Mouse (Mus musculus): ENCODE measurements around the gene Nek4.

Nek4 gene

DNA sequence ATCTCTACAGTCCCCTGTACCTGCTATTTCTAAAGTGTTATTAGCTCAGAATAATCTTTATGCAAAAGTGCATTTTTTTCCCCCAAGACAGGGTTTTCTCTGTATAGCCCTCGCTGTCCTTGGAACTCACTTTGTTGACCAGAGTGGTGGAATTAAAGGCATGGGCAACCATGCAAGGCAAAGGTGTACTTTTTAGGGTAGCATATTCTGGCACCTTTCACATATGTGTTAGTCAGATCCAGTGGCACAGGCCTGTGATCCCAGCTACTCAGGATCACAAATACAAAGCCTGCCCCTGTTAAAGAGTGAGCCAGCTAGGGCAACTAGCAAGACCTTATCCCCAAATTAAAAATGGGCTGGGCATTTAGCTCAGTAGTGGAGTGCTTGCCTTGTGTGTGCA lies 9.2 kb downstream of the Nek4 start:
- DNase-seq (ENCODE audit: low spot score), result no peak

- peak; percentile 48 for DNase-seq (ENCODE audit: low spot score)
Observed at GRCm38 (mm10) chr14:30974204-30974603, 23.0 kb downstream of the Nek4 start.

- peak; percentile 12 for DNase-seq (ENCODE audit: low spot score)
Observed at GRCm38 (mm10) chr14:30976222-30976621, 25.0 kb downstream of the Nek4 start.

DNA sequence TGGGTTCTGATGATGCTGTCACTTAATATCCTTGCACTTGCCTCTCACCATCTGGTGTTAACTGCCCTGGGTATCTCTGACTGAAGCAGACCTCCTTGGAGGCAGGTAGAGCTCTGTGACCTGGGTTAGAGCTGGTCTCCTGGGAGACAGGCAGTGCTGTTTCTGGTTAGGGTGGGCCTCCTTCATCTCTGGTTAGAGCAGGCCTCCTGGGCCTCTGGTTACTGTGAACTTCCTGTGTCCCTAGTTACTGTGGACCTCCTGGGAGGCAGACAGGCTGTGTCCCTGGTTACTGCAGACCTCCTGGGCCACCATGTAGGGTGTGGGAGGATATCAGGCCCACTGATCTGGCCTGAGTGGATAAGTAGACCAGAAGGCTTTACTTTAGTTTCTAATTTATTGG lies 45.2 kb downstream of the Nek4 start:
- DNase-seq (ENCODE audit: low spot score), result no peak

- DNase-seq (ENCODE audit: low spot score), result no peak
Observed at GRCm38 (mm10) chr14:31000356-31000755, 49.2 kb downstream of the Nek4 start.

DNA sequence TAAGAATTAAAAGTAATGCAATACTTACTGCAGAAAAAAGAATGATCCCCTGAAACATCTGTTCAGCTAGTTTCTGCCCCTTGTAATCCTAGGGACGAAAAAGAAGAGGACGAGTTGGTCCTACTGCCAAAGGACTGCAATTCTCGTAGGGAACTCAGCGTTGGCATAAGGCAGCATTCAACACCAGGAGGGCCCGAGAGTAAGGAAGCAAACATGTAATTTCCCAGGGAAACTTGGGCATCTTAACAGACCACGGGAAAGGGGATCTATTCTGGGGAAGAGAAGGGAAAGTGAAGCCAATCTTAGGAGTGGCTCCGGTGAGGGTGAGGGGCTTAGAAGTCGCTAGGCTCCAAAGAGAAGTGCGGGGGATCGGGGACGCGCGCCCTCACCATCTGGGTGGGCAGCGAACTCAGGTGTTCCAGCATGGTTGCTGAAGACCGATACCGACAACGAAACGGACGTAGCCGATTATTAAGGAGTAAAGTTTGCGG lies 49.7 kb downstream of the Nek4 start:
- DNase-seq (ENCODE audit: low spot score), result no peak

- DNase-seq (ENCODE audit: low spot score), result peak; percentile 94
Observed at GRCm38 (mm10) chr14:31001307-31002205, 50.4 kb downstream of the Nek4 start, which contains the start of the genes Glt8d1 and Spcs1. TSS of gene Glt8d1 (plus strand) at chr14:31001400. TSS of gene Spcs1 (minus strand) at chr14:31001672.

DNA sequence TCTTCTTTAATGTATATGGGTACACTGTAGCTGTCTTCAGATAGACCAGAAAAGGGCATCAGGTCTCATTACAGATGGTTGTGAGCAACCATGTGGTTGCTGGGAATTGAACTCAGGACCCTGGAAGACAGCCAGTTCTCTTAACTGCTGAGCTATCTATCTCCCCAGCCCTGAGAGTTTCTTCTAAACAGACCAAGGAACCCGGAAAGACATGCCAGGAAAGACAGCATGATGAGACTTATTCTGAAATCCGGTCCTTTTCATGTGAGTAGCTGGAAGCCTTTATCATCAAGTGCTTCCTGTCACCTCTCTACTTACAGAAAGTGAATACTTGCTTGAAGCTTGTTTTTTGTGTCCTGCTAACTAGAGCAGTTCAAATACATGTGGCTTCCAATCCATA lies 53.4 kb downstream of the Nek4 start:
- DNase-seq (ENCODE audit: low spot score), result no peak

DNA sequence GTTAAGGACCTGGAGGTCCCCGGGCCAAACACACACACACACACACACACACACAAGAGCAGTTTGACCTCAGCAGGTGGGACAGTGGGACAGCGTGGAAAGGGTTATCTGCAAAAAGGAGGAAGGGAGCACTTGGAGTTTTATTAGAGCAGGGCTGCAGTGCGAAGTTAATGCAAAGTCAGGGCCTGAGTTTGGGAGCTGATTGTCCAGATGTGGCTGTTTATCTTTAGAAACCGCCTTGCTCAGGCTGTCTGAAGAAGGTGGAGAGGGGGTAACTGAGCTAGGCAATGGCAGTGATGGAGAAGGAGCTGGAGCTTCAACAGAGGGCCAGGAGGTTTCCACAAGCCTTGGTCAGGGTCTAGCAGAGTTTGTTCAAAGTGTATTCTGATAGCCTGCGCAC lies 55.6 kb downstream of the Nek4 start:
- no peak for DNase-seq (ENCODE audit: low spot score)

GRCm38 (mm10) chr14:31011588-31011987 lies 60.4 kb downstream of the Nek4 start:
- DNase-seq (ENCODE audit: low spot score), result no peak

DNA sequence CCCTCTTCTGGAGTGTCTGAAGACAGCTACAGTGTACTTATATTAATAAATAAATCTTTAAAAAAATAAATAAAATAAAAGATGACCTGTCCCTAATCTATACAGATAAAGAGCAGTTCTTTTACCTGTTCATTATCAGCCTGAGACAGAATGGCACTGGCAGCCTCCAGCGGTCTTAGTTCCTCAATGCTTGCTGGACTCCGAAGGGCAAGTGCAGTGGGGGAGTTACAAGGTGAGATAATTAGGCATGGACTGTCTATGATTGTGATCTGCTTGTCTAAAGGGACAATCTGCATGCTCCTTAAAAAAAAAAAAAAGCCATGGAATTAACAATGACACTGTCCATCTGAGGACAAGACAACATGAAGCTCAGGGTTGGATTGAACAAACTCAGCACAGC lies 62.8 kb downstream of the Nek4 start:
- DNase-seq (ENCODE audit: low spot score), result no peak

GRCm38 (mm10) chr14:31016063-31016462 lies 64.9 kb downstream of the Nek4 start:
- no peak for DNase-seq (ENCODE audit: low spot score)

DNA sequence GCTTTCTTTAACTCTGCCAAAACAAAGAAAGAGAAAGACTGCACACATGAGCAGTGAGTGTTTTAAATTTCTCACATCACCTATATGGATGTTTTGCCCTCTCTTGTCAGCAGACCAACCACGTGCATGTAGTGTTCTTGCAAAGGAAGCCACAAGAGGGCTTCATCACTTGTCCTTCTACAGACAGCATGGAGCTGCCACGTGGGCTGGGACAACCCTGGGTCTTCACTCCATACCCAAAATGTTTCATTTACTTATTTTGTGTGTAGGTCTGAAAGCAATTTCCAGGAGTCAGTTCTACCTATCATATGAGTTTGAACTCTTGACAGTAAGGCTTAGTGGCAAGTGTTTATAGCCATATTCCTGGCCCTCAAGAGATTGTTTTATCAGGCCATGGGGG lies 66.7 kb downstream of the Nek4 start:
- no peak for DNase-seq (ENCODE audit: low spot score)

GRCm38 (mm10) chr14:31018860-31019291 lies 67.7 kb downstream of the Nek4 start, which contains the start of the genes Pbrm1 and Gnl3:
TSS of gene Pbrm1 (plus strand) at chr14:31019138.
TSS of gene Gnl3 (minus strand) at chr14:31019152.
- peak; percentile 98 for DNase-seq (ENCODE audit: low spot score)

DNA sequence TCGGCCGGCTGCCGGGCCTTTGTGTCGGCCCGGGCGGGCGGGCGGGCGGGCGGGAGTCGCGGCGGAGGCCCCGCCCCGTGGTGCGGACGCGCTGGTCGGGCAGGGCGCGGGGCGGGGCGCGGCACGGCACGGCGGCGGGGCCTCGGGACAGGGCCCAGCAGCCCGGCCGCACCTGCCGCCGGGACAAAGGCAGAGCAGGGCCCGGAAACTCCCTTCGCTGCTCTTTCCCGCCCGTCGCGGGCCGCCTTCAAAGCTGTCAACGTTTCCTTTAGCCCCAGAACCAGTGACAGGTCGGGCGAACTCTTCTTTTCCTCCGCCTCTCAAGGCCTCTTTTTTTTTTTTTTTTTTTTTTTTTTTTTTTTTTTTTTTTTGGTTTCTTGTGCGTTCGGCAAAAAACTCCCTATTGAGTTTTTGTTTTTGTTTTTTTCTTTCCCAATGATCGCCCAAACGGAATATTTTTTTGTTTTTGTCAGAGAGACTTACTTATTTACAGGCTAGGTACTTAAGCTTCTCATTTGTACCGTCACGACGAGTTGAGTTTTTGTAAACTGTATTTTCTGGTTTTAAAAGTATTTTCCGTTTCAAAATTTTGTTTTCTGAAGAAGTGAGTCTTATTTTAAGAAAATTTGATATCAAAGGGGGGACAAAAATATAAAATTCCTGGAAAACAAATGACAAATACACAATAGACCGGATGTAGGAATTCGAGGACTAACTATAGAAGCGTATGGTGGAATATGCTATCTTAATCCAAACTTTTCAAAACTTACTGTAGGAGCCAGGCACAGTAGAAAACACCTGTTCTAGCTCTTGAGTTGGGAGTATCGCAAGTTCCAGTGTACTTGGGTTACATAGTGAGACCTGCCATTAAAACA lies 68.4 kb downstream of the Nek4 start:
- DNase-seq (ENCODE audit: low spot score), result peak; percentile 86

DNA sequence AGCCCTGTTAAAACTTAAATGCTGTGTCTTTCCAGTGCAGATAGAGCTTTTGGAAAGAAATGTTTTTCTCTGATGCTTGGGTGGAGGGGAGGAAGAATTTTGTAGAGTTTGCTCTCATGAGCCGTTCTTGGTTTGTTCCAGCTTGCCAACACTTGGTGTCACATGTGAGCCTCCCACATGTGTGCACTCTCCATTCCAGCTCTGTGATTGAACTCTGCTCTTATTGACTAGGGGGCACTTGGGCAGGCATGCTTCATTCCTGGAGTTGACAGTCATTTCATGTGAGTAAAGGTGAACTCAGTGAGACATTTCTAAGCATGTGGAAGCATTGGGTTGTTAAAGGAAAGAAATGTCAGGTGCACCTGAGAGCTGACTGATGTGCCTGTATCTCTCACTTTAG lies 71.4 kb downstream of the Nek4 start:
- no peak for DNase-seq (ENCODE audit: low spot score)

GRCm38 (mm10) chr14:31025785-31026184 lies 74.6 kb downstream of the Nek4 start:
- no peak for DNase-seq (ENCODE audit: low spot score)
